Comparison of ENCODE assay signal across 20 mouse cellular contexts in genomic region chr1:91685789-91686188, GRCm38 (mm10).
A peak's percentile ranks its signal among the peaks of the same experiment; 100 is the strongest.
DNase-seq lines count a peak whose midpoint lies in the region; ATAC-seq and TF ChIP-seq lines count a peak whose summit lies in the region.
"Had no signal": no experiment of that assay in that cellular context is flagged by ENCODE, and none has a peak within 500 bp of the region (broad histone marks: within the 10 kb centered on the region; RNA-seq: fewer than 3 reads in every experiment).

No protein-coding gene starts in this region.

- ATAC-seq in kidney, embryonic 14.5 days (ENCODE audit: low FRiP score, low TSS enrichment), result peak; percentile 82
- no peak for ATAC-seq in embryonic facial prominence, embryonic 15.5 days (ENCODE audit: insufficient number of reproducible peaks, low FRiP score, low TSS enrichment, low read depth)
- ATAC-seq in limb, embryonic 14.5 days (ENCODE audit: low FRiP score, low read depth), result no peak
- ATAC-seq: forebrain, embryonic 14.5 days; intestine, embryonic 15.5 days had no signal

- no peak for TF ChIP-seq POLR2A in limb, embryonic 14.5 days (IDR thresholded peaks at IDR 0.05; ENCODE audit: borderline replicate concordance, extremely low read depth, insufficient read depth, insufficient read length)

- DNase-seq in kidney, postnatal 14 days, result no peak
- peak; percentile 38 for DNase-seq in embryo, embryonic 11.5 days (ENCODE audit: low read depth, low spot score)
- peak; percentile 28 for DNase-seq in limb, embryonic 14.5 days (ENCODE audit: low spot score)
- no peak for DNase-seq in left cerebral cortex, postnatal 36 days (ENCODE audit: low spot score in 2 of 2)
- DNase-seq in right cerebral cortex, postnatal 36 days (ENCODE audit: low spot score in 2 of 2), result no peak
- DNase-seq in layer of hippocampus, postnatal 10 days (ENCODE audit: low spot score in 2 of 2), result no peak
- DNase-seq: B cell, adult 2 months; cerebellum, adult 18-20 months; gastrocnemius, postnatal 36 days; liver, embryonic 13.5 days; lung, embryonic 14.5 days; lung, postnatal 36 days; thymus, postnatal 36 days had no signal

- no peak overlapping the region for H3K4me2 ChIP-seq in kidney, embryonic 14.5 days (replicated peaks; ENCODE audit: low read depth, low read length)
- no peak overlapping the region for H3K4me2 ChIP-seq in embryonic facial prominence, embryonic 15.5 days (replicated peaks)
- H3K4me2 ChIP-seq in limb, embryonic 14.5 days (replicated peaks; ENCODE audit: low read depth, low read length, severe bottlenecking), result no peak overlapping the region
- H3K4me2 ChIP-seq: hindbrain, embryonic 12.5 days; intestine, embryonic 15.5 days; liver, embryonic 13.5 days; lung, embryonic 14.5 days; neural tube, embryonic 12.5 days had no signal

- no peak overlapping the region for H3K4me3 ChIP-seq in kidney, embryonic 14.5 days (ENCODE audit: low read length)
- H3K4me3 ChIP-seq in embryonic facial prominence, embryonic 15.5 days (replicated peaks), result no peak overlapping the region
- H3K4me3 ChIP-seq in limb, embryonic 14.5 days (replicated peaks; ENCODE audit: low read length), result no peak overlapping the region
- H3K4me3 ChIP-seq: hindbrain, embryonic 12.5 days; intestine, embryonic 15.5 days; liver, embryonic 13.5 days; midbrain, embryonic 10.5 days; neural tube, embryonic 12.5 days had no signal

- H3K9ac ChIP-seq in kidney, embryonic 14.5 days (ENCODE audit: low read depth, low read length), result no peak overlapping the region
- H3K9ac ChIP-seq in embryonic facial prominence, embryonic 15.5 days, result no peak overlapping the region
- H3K9ac ChIP-seq in limb, embryonic 14.5 days (ENCODE audit: low read depth, low read length, severe bottlenecking), result no peak overlapping the region
- H3K9ac ChIP-seq: hindbrain, embryonic 12.5 days; intestine, embryonic 15.5 days; liver, embryonic 13.5 days; lung, embryonic 14.5 days; neural tube, embryonic 12.5 days had no signal

- H3K27ac ChIP-seq in kidney, embryonic 14.5 days (ENCODE audit: low read depth, low read length), result no peak overlapping the region
- H3K27ac ChIP-seq in embryonic facial prominence, embryonic 15.5 days (replicated peaks), result peak overlapping the region; percentile 63; the same call in 1 of the 2 replicates
- no peak overlapping the region; the same call in 1 of the 2 replicates for H3K27ac ChIP-seq in limb, embryonic 14.5 days (replicated peaks; ENCODE audit: low read depth, low read length)
- H3K27ac ChIP-seq: hindbrain, embryonic 12.5 days; intestine, embryonic 15.5 days; liver, embryonic 13.5 days; midbrain, embryonic 10.5 days; neural tube, embryonic 12.5 days had no signal

- intact Hi-C loops in left cerebral cortex, postnatal 36 days (cut with DNase I), result no loop called here

- H3K27me3 ChIP-seq in kidney, embryonic 14.5 days (ENCODE audit: control insufficient read depth, insufficient read depth, low read length), result no peaks in the 10 kb centered on the region
- H3K27me3 ChIP-seq in embryonic facial prominence, embryonic 15.5 days, result no peaks in the 10 kb centered on the region
- H3K27me3 ChIP-seq in limb, embryonic 14.5 days (ENCODE audit: control insufficient read depth, insufficient read depth, low read length), result no peaks in the 10 kb centered on the region
- H3K27me3 ChIP-seq: hindbrain, embryonic 12.5 days; intestine, embryonic 15.5 days; liver, embryonic 13.5 days; neural tube, embryonic 12.5 days had no signal

- H3K36me3 ChIP-seq in kidney, embryonic 14.5 days (ENCODE audit: control insufficient read depth, insufficient read depth, low read length), result no peaks in the 10 kb centered on the region
- no peaks in the 10 kb centered on the region for H3K36me3 ChIP-seq in embryonic facial prominence, embryonic 15.5 days
- no peaks in the 10 kb centered on the region for H3K36me3 ChIP-seq in limb, embryonic 14.5 days (ENCODE audit: control insufficient read depth, insufficient read depth, low read length)
- H3K36me3 ChIP-seq: hindbrain, embryonic 12.5 days; intestine, embryonic 15.5 days; liver, embryonic 13.5 days; midbrain, embryonic 10.5 days; neural tube, embryonic 12.5 days had no signal

- H3K9me3 ChIP-seq in kidney, embryonic 14.5 days (ENCODE audit: control insufficient read depth, low read length), result 0 out of 2 replicates have a peak, but pooled peaks cover 2% of the 10 kb centered on the region
- H3K9me3 ChIP-seq in embryonic facial prominence, embryonic 15.5 days (replicated peaks), result no peaks in the 10 kb centered on the region
- H3K9me3 ChIP-seq in limb, embryonic 14.5 days (ENCODE audit: control insufficient read depth, low read length), result no peaks in the 10 kb centered on the region
- H3K9me3 ChIP-seq: hindbrain, embryonic 12.5 days; intestine, embryonic 15.5 days; liver, embryonic 13.5 days; midbrain, embryonic 10.5 days; neural tube, embryonic 12.5 days had no signal

- peaks cover 13% of the 10 kb centered on the region; the same call in 1 of the 2 replicates for H3K4me1 ChIP-seq in kidney, embryonic 14.5 days (ENCODE audit: control insufficient read depth, insufficient read depth, low read length)
- peaks cover 28% of the 10 kb centered on the region for H3K4me1 ChIP-seq in embryonic facial prominence, embryonic 15.5 days
- peaks cover 9% of the 10 kb centered on the region for H3K4me1 ChIP-seq in limb, embryonic 14.5 days (ENCODE audit: control insufficient read depth, insufficient read depth, low read length)
- H3K4me1 ChIP-seq: intestine, embryonic 15.5 days; liver, embryonic 13.5 days had no signal

- WGBS in kidney, embryonic 14.5 days, result 15% methylated on average over 6 of the region's 6 CpGs
- 37% methylated on average over 6 of the region's 6 CpGs for WGBS in embryonic facial prominence, embryonic 15.5 days
- 28% methylated on average over 6 of the region's 6 CpGs for WGBS in limb, embryonic 14.5 days

Comparison
In these comparisons a context has a peak if more than half of its experiments do, and no peak if none do; other contexts are left out.
1. DNase-seq: peak in embryo, embryonic 11.5 days (single experiment) and limb, embryonic 14.5 days (single experiment); none in kidney, postnatal 14 days (single experiment), left cerebral cortex, postnatal 36 days (0 of 2), right cerebral cortex, postnatal 36 days (0 of 2) and layer of hippocampus, postnatal 10 days (0 of 2).